Mouse (Mus musculus) small intestine, adult 2 months (tissue): ENCODE results near the gene Sobp.

Experiments used
- CTCF ChIP-seq: fragments of 200-500 bp; IDR thresholded peaks from 2 replicates; pipeline ENCODE4 v1.5.1; 2012; ENCODE audit warnings: low read depth, mild to moderate bottlenecking, control low read depth, inconsistent platforms, low read length, moderate library complexity, mixed read lengths; ENCODE audit not compliant: insufficient replicate concordance, insufficient read length; ENCODE audit errors: extremely low read depth
- POLR2A ChIP-seq: fragments of 200-500 bp; IDR thresholded peaks from 2 replicates; pipeline ENCODE4 v1.6.1; 2012; ENCODE audit warnings: low read depth, mild to moderate bottlenecking, control low read depth, inconsistent platforms, low read length, moderate library complexity

DNA sequence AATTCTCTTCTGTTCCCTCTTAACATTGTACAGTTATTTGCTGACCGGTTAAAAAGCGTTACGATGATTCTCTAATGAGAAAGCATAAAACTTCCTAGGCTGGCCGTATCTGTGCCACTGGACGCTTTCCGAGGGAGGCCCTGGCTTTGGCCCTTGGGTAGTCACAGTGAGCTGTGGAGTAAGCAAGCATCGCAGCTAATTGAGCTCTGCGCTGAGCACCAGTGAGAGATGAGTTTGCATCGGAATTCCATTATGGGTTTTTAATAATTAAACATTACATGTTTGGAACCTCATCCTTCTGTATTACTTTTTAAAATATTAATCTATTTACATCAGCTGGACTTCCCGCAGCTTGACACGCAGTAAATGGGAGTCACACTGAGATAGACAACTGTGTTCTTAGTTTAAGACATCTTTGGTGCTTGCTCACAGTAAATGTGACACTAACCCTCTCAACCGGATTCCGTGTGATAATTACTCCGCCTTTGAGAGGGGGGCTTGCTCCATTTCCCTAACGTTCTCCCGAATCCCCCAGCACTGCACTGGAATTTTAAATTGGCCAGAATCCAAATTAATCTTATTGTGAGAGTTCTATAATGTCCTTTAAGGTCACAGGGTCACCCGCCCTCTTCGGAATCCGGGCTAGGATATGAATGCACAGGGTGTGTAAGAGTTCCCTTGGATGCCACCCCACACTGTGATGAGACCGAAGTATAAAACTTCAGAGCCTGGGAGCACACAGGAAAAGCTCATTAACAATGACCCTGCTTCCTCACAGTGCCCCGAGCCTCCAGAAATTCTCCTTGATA is 137.5 kb downstream of the Sobp start:
- TF ChIP-seq CTCF, result no peak
- TF ChIP-seq POLR2A, result no peak
